Mouse (Mus musculus): ENCODE results near the gene 1810009J06Rik.
"Not testable (repeated sequence)": the region's sequence is repeated elsewhere in the genome, so short reads cannot be mapped to it uniquely, and the experiment has no call there.

Gene 1810009J06Rik

DNA sequence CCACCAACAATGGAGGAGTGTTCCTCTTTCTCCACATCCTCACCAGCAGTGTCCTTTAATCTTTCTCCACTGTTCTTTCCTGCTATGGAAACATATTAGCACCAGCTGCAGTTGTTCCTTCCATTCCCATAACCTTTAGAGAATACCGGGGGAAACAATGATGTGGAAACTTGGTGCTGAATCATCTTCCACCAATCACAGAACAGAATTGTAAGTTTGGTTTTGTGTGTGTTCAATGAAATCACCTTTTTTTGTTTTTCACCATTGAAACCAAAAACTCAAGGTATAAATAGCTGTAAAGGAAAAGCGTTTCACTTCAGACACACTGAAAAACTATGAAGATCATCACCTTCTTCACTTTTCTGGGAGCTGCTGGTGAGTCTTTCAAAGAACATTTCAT, at the start of gene 1810009J06Rik:
Gene 1810009J06Rik, plus strand, starts transcription at position 301 of the 400 bp plus-strand sequence.
- not testable (repeated sequence) for DNase-seq

DNA sequence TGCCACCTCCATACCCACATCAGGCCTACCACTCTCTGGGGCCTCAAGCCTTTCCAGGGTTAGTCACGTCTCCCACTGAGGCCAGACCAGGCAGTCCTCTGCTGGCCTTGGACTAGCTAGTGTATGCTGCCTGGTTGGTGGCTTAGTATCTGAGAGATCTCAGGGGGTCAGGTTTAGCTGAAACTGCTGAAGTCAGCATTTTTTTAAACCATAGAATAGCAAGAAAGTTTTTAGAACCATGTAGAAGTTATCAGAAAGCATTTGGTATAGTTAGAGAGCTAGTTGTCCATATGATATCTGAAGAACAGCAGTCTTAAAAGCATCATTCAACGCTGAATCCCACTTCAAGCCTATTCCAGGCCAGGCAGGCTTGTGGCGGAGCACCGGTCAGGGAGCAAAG, 44.6 kb upstream of the 1810009J06Rik start:
- no peak for DNase-seq

DNA sequence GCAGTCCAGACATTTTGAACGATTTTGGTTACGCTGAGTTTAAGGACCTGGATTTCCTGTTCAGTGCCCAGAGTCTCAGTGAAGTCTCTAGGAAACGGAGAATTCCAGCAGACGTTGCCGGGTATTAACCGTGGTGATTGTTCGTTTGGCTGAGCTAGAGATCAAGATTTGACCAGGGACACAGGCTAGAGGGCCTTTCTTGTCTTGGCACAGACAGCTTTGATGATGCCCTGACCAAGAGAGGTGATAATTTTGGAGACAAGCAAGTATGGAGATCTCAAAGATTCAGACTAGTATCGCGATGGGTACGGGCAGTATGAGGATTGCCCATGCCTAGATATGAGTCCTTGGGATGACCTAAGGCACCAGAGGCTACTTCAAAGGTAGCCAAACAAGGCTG, 24.1 kb upstream of the 1810009J06Rik start, which contains the start of gene 1700074P13Rik:
Gene 1700074P13Rik, minus strand, starts transcription at position 101 of the 400 bp plus-strand sequence.
- DNase-seq = no peak

DNA sequence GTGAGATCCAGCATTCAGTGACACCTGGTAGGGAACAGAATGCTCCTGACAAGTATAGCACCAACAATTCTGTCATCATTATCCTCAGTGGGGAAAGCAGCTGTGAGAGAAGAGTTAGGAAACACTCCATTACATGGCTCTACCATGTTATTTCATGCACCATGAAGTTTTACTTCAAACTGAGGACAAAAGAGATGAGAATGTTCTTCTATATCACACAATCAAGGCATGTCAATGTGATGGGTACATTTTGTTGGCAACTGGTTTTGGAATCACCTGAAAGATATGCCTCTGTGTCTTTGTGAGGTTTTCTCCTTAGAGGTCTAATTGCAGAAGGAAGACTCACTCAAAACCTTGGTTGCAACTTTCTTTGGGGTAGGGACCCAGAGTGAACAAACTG, 12.8 kb upstream of the 1810009J06Rik start, which contains the start of gene Gm4744:
Gene Gm4744, minus strand, starts transcription at position 101 of the 400 bp plus-strand sequence.
- DNase-seq = no peak

DNA sequence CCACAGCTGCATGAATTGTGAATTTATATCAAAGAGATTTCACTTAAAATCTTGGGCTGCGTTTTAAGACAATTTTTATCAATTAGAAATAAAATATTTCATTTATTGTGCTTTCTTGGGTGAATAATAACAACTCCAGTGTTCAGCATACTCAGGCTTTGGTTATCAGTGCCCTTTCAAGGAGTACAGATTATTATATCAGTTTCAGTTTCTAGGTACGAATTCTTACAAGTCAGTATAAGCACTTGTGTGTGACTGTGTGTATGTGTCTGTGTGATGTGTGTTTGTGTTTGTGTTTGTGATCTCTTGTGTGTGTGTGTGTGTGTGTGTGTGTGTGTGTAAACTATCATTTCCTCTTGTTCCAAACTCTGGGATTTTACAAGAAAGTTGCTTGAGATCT, 10.8 kb upstream of the 1810009J06Rik start:
- no peak for DNase-seq

DNA sequence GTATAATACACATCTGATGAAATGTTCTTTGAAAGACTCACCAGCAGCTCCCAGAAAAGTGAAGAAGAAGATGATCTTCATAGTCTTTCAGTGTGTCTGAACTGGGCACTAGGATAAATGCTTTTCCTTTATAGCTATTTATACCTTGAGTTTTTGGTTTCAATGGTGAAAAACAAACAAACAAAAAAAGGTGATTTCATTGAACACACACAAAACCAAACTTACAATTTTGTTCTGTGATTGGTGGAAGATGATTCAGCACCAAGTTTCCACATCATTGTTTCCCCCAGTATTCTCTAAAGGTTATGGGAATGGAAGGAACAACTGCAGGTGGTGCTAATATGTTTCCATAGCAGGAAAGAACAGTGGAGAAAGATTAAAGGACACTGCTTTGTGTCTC, 34.8 kb downstream of the 1810009J06Rik start, which contains the start of gene Gm2663:
Gene Gm2663, minus strand, starts transcription at position 101 of the 400 bp plus-strand sequence.
- DNase-seq = not testable (repeated sequence)

DNA sequence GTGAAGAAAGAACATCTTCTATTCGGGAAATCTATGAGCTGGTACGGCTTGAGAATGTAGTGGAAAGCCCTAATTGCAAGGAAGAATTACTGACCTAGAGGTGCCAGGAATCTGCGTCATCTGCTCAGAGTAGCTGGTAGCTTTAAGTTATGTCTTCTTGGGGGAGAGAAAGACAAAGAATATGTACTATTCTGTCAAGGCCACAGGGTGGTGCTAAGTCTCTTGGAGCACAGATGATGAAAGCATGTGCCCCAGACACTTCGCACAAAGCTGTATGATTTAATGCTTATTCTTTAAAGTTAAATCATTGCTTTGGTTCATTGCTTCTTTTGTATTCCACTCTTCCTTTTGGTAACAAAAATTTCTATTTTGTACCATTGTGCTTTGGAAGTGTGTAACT, 50.5 kb downstream of the 1810009J06Rik start:
- peak; percentile 14 for DNase-seq

Data from thymus, postnatal 4 days (tissue).